In genomic region chr8:104343957-104344356, GRCm38 (mm10) we compare ENCODE assay signal across 8 mouse cellular contexts. TPM values are rescaled to one million over a fixed set of nuclear protein-coding genes. Genes with fewer than 3 reads are reported as not detected.
DNase-seq lines count a peak whose midpoint lies in the region; ATAC-seq and TF ChIP-seq lines count a peak whose summit lies in the region.

No protein-coding gene starts in this region.

- no peak overlapping the region for H3K27ac ChIP-seq in gastrocnemius, adult 2 months

- intact Hi-C loops in gastrocnemius, adult 2 months (cut with DNase I): loop anchor here (1.0 to 5.0 kb wide), 4 partner anchors 59 to 227 kb away; partner anchors contain the start of gene Cklf

- DNase-seq in cerebellum, postnatal 4 days (ENCODE audit: low spot score in 2 of 2): peak; percentile 81 to 90
- DNase-seq in gastrocnemius, adult 2 months: peak; percentile 91
- peak; percentile 64 to 78 for DNase-seq in left cerebral cortex, adult 8-10 months (ENCODE audit: low spot score in 2 of 2)
- DNase-seq in right cerebral cortex, postnatal 10 days (ENCODE audit: low spot score in 2 of 2): peak; percentile 82 to 90
- DNase-seq in urinary bladder, postnatal 14 days (ENCODE audit: low spot score): peak; percentile 90

- H3K4me3 ChIP-seq in gastrocnemius, adult 2 months: no peak overlapping the region

- peak; percentile 67 for ATAC-seq in activated CD4-positive, CD25-positive, alpha-beta regulatory T cell, adult 4 months
- ATAC-seq in inflammation-experienced regulatory T-cells, adult 6 months: peak; percentile 65
- peak; percentile 57 for ATAC-seq in megakaryocyte progenitor cell, adult 5-6 weeks (replicated peaks; ENCODE audit: poor library complexity)

- peak; percentile 97 for TF ChIP-seq CTCF in gastrocnemius, adult 2 months (IDR thresholded peaks at IDR 0.05)

RNA-seq across cellular contexts. Expression of gene Cmtm3, which starts 4.7 kb away (rescaled TPM):
- polyA plus RNA-seq in activated CD4-positive, CD25-positive, alpha-beta regulatory T cell, adult 4 months (2017; shearing (Covaris generic)): 10 to 100 TPM; 17.1 to 22.7 TPM
- total RNA-seq in gastrocnemius, adult 2 months (2021): 1 to 10 TPM; 3.5 to 8.5 TPM
- 10 to 100 TPM; 14.7 to 21.3 (median 17.4) TPM for polyA plus RNA-seq in inflammation-experienced regulatory T-cells, adult 6 months (2017; shearing (Covaris generic))
- total RNA-seq in left cerebral cortex, adult 8-10 months (2022): 10 to 100 TPM; 10.1 to 18.4 (median 12.6) TPM
- total RNA-seq in megakaryocyte progenitor cell, adult 5-6 weeks (2015): 28.2 and 39.9 TPM in 2 replicates
- 12.0 and 21.6 TPM in 2 replicates for total RNA-seq in megakaryocyte progenitor cell, adult 5-6 weeks (2017)

RNA-seq across cellular contexts. Expression of gene Cmtm2b, which starts 21.9 kb away (rescaled TPM):
- polyA plus RNA-seq in activated CD4-positive, CD25-positive, alpha-beta regulatory T cell, adult 4 months (2017; shearing (Covaris generic)): not detected
- not detected for total RNA-seq in gastrocnemius, adult 2 months (2021)
- polyA plus RNA-seq in inflammation-experienced regulatory T-cells, adult 6 months (2017; shearing (Covaris generic)): not detected
- not detected for total RNA-seq in left cerebral cortex, adult 8-10 months (2022)
- total RNA-seq in megakaryocyte progenitor cell, adult 5-6 weeks (2015): not detected in 2 replicates
- total RNA-seq in megakaryocyte progenitor cell, adult 5-6 weeks (2017): not detected in 2 replicates

RNA-seq across cellular contexts. Expression of gene Gm11020, which starts 22.6 kb away (rescaled TPM):
- polyA plus RNA-seq in activated CD4-positive, CD25-positive, alpha-beta regulatory T cell, adult 4 months (2017; shearing (Covaris generic)): not detected
- not detected for total RNA-seq in gastrocnemius, adult 2 months (2021)
- polyA plus RNA-seq in inflammation-experienced regulatory T-cells, adult 6 months (2017; shearing (Covaris generic)): not detected
- total RNA-seq in left cerebral cortex, adult 8-10 months (2022): not detected
- total RNA-seq in megakaryocyte progenitor cell, adult 5-6 weeks (2015): not detected in 2 replicates
- not detected in 2 replicates for total RNA-seq in megakaryocyte progenitor cell, adult 5-6 weeks (2017)

RNA-seq across cellular contexts. Expression of gene Cmtm1, which starts 34.0 kb away (rescaled TPM):
- not detected for polyA plus RNA-seq in activated CD4-positive, CD25-positive, alpha-beta regulatory T cell, adult 4 months (2017; shearing (Covaris generic))
- not detected for total RNA-seq in gastrocnemius, adult 2 months (2021)
- not detected for polyA plus RNA-seq in inflammation-experienced regulatory T-cells, adult 6 months (2017; shearing (Covaris generic))
- total RNA-seq in left cerebral cortex, adult 8-10 months (2022): not detected
- total RNA-seq in megakaryocyte progenitor cell, adult 5-6 weeks (2015): not detected in 2 replicates
- not detected in 2 replicates for total RNA-seq in megakaryocyte progenitor cell, adult 5-6 weeks (2017)

RNA-seq across cellular contexts. Expression of gene Gm45711, which starts 34.1 kb away (rescaled TPM):
- polyA plus RNA-seq in activated CD4-positive, CD25-positive, alpha-beta regulatory T cell, adult 4 months (2017; shearing (Covaris generic)): not detected
- not detected for total RNA-seq in gastrocnemius, adult 2 months (2021)
- not detected for polyA plus RNA-seq in inflammation-experienced regulatory T-cells, adult 6 months (2017; shearing (Covaris generic))
- total RNA-seq in left cerebral cortex, adult 8-10 months (2022): not detected
- not detected in 2 replicates for total RNA-seq in megakaryocyte progenitor cell, adult 5-6 weeks (2015)
- not detected in 2 replicates for total RNA-seq in megakaryocyte progenitor cell, adult 5-6 weeks (2017)
